Mouse (Mus musculus) cerebellum, postnatal 25 days (tissue): ENCODE measurements around the gene Gm5891.
"Not testable (repeated sequence)": the region's sequence is repeated elsewhere in the genome, so short reads cannot be mapped to it uniquely, and the experiment has no call there.

Source experiments
- DNase-seq, 2 experiments: peaks; one replicate each; pipeline ENCODE4 v3.0.0; 2021; ENCODE audit warnings: mixed read lengths in 2 of 2

The Gm5891 gene

GRCm38 (mm10) chr7:21921191-21921590, at the start of gene Gm5891:
Gene Gm5891 (minus strand): TSS chr7:21921291.
- not testable (repeated sequence) for DNase-seq
